Mouse (Mus musculus): ENCODE results near the gene Mrpl21. TPM values are rescaled to one million over a fixed set of nuclear protein-coding genes. Genes with fewer than 3 reads are reported as not detected.

The Mrpl21 gene
- 111 and 116 TPM in 2 replicates for polyA plus RNA-seq (2015; fragmentation: Nextera tagmentation; extraction: Ambion mirVana)

DNA sequence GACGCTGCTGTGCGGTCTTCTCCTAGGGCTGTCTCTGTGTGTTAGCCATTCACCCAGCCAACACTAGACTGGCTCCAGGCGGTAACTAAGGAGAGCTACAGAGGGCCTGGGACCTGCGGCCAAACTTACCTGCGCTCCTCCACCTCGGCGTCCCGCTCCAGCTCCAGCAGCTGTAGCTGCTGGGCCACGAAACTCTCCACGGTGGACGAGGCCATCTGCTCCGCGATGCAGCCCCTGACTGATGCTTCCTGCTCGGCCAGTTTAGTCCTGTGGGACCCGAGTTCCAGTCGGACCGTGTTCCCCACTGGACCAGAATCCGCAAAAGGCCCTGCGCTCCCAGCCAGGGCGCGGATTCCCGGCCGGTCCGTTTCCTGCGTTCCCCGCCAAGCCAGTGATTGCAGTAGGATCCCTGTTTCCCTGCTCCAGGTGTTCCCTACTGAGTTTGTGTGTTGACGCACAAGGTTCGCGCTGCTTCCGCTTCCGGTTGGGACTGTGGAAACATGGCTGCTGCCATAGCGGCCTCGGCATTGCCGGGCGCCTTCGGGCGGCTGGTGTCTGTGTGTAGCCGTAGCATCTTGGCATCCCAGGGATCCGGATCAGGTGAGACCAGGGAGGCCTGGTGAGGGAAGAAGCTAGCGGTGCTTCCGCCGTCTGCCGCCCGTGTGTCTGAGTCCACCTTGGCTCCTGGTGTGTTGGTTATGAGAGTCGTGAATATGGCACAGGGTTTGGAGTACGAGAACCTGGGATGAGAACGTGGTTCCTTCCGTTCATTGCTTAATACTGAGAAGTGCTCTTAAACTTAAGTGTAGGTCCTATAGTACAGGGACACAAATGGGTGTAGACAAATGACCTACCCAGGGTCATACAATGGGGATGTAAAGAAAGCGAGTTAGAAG is at the start of gene Mrpl21, which contains the start of gene Ighmbp2:
Gene Mrpl21, plus strand, starts transcription at position 330 of the 896 bp plus-strand sequence.
Gene Ighmbp2, minus strand, starts transcription at position 446 of the 896 bp plus-strand sequence.
- peaks cover 51% of the 10 kb centered on the region for H3K36me3 ChIP-seq
- H3K4me2 ChIP-seq (replicated peaks): peak within 1 kb of the TSS; percentile 68
- WGBS: under 1% methylated on average over 49 of the region's 49 CpGs
- ATAC-seq (ENCODE audit: insufficient number of reproducible peaks, low FRiP score, low TSS enrichment, low read depth): peak; percentile 89
- H3K27me3 ChIP-seq: no peaks in the 10 kb centered on the region
- peak within 1 kb of the TSS; percentile 71 for H3K27ac ChIP-seq (replicated peaks)
- H3K4me1 ChIP-seq: peaks cover 20% of the 10 kb centered on the region
- peak within 1 kb of the TSS; percentile 78 for H3K9ac ChIP-seq
- no peaks in the 10 kb centered on the region for H3K9me3 ChIP-seq (replicated peaks)
- peak within 1 kb of the TSS; percentile 92 for H3K4me3 ChIP-seq (replicated peaks)

DNA sequence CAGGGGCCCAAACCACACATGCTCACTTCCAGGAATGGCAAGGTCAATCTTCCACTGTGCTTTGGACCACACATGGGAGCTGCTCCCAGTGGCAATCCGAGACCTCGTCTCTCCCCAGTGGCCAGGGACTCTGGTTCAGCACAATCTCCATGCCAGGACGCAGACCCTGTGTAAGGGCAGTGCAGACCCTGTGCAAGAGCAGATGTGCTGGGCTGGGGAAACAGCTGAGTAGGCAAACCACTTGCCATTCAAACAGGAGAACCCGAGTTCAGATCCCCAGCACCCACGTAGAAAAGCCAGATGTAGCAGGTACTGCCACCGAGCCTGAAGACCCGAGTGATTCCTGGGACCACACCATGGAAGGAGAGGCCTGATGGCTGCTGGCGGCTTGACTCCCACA is 22.7 kb upstream of the Mrpl21 start:
- no peak overlapping the region for H3K27ac ChIP-seq (replicated peaks)
- no peaks in the 10 kb centered on the region for H3K4me1 ChIP-seq
- no peak overlapping the region for H3K4me2 ChIP-seq (replicated peaks)
- H3K9ac ChIP-seq: no peak overlapping the region
- peaks cover 46% of the 10 kb centered on the region for H3K36me3 ChIP-seq
- no peaks in the 10 kb centered on the region for H3K27me3 ChIP-seq
- no peak for ATAC-seq (ENCODE audit: insufficient number of reproducible peaks, low FRiP score, low TSS enrichment, low read depth)
- WGBS: 90% methylated on average over 8 of the region's 8 CpGs
- H3K9me3 ChIP-seq (replicated peaks): no peaks in the 10 kb centered on the region
- H3K4me3 ChIP-seq (replicated peaks): no peak overlapping the region

DNA sequence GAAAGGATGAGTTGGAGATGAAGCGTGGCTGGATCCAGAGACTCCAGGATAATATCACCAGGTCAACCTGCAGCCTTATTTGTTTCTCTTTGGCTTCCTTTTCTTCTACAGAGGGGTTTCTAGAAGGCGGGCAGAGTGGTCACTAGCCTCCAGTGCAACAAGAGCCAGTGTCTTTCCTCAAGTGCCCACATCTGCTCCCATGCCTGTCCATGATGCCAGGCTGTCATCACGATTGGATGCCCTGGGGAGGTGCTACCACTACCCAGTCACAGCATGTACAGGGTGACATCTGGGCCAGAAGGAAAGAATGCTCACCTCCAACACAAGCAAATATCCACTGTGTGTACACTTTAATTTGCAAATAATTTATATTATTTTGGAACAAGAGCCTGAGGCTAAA is 22.1 kb upstream of the Mrpl21 start:
- Histone ChIP-seq H3K27me3 (no peaks in the 10 kb centered on the region), H3K4me1 (no peaks in the 10 kb centered on the region), H3K4me3 (replicated peaks) (no peak overlapping the region), H3K4me2 (replicated peaks) (no peak overlapping the region), H3K36me3 (peaks cover 52% of the 10 kb centered on the region), H3K27ac (replicated peaks) (no peak overlapping the region), H3K9ac (no peak overlapping the region), H3K9me3 (replicated peaks) (no peaks in the 10 kb centered on the region)
- ATAC-seq (ENCODE audit: insufficient number of reproducible peaks, low FRiP score, low TSS enrichment, low read depth): no peak
- 84% methylated on average over 3 of the region's 3 CpGs for whole genome bisulfite sequencing

DNA sequence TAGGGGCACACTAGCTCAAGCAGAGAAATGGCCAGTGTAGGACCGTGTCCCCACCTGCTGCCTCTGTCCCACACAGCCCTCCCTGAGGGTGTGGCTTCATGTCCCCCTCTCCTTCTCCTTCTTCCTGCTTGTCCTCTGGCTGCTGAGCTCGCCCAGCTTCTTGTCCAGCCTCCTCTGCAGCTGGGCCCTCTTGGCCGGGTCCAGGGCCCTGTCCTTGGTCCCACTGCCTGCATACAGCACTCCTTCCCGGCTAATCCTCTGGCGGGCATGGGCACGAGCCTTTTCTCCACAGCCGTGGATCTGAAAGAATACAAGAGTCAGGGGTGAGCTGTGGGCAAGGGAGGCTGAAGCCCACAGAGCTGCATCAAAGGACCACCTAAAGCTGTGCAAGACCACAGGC is 21.4 kb upstream of the Mrpl21 start:
- 94% methylated on average over 7 of the region's 7 CpGs for WGBS
- Histone ChIP-seq H3K9me3 (replicated peaks) (no peaks in the 10 kb centered on the region), H3K27ac (replicated peaks) (no peak overlapping the region), H3K36me3 (peaks cover 59% of the 10 kb centered on the region), H3K9ac (no peak overlapping the region), H3K4me1 (no peaks in the 10 kb centered on the region), H3K4me2 (replicated peaks) (no peak overlapping the region), H3K27me3 (no peaks in the 10 kb centered on the region), H3K4me3 (replicated peaks) (no peak overlapping the region)
- ATAC-seq (ENCODE audit: insufficient number of reproducible peaks, low FRiP score, low TSS enrichment, low read depth): no peak

DNA sequence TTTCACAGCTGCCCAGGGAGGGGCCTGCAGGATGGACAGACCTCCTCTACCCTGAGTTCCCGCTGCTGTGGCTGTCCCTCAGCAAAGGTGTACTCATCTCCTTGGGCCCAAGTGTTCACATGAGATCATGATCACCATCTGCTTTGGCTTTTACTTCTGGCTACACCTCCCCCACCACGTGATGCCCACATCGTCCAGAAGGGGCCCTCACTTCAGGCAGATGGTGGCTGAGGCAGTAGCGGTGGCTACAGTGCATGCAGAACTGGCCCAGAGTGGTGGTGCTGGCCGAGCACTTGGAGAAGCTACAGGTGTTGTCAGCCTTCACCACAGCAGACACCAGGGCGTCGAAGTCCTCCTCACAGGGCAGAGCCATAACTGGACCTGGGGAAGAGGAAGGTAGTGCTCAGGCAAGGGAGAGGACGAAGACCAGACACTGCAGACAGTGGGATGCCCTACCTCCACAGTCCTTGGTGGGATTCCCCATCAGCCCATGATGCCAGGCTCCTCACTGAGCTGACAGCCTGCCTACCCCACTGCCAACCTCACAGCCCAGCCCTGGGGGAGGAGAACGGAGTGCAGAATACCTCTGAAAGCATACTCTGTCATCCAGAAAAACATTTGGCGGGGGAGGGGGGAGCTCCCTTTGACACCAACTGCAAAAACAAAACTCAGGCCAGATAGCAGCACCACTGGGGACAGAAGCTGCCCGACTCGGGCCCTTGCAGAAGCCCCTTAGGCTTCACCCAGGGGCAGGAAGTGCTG is 20.8 kb upstream of the Mrpl21 start:
- Histone ChIP-seq H3K27ac (replicated peaks) (no peak overlapping the region), H3K27me3 (no peaks in the 10 kb centered on the region), H3K4me2 (replicated peaks) (no peak overlapping the region), H3K36me3 (peaks cover 65% of the 10 kb centered on the region), H3K4me3 (replicated peaks) (no peak overlapping the region), H3K9me3 (replicated peaks) (no peaks in the 10 kb centered on the region), H3K9ac (no peak overlapping the region), H3K4me1 (no peaks in the 10 kb centered on the region)
- no peak for ATAC-seq (ENCODE audit: insufficient number of reproducible peaks, low FRiP score, low TSS enrichment, low read depth)
- 80% methylated on average over 12 of the region's 12 CpGs for WGBS

DNA sequence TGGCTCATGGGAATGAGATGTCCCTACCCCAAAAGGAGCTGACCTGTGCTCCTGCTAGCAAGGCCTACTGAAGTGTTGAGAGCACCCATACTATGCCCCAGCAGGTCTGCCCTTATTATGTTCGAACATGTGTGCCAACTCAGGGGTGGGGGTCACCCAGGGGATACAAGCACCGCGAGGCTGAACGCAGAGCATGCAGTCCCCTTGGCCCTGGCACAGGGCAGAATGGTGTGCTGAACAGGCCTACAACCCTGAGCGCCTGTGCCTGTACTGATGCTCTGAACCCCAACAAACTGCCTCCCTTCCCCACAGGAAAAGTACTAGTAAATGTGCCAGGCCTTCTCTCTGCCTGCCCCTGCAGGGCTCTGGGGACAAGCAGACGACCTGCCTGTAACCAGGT is 18.4 kb upstream of the Mrpl21 start:
- Histone ChIP-seq H3K9me3 (replicated peaks) (no peaks in the 10 kb centered on the region), H3K27me3 (no peaks in the 10 kb centered on the region), H3K4me3 (replicated peaks) (no peak overlapping the region), H3K27ac (replicated peaks) (no peak overlapping the region), H3K4me2 (replicated peaks) (no peak overlapping the region), H3K36me3 (peaks cover 87% of the 10 kb centered on the region), H3K4me1 (no peaks in the 10 kb centered on the region), H3K9ac (no peak overlapping the region)
- 95% methylated on average over 6 of the region's 6 CpGs for WGBS
- ATAC-seq (ENCODE audit: insufficient number of reproducible peaks, low FRiP score, low TSS enrichment, low read depth): no peak

DNA sequence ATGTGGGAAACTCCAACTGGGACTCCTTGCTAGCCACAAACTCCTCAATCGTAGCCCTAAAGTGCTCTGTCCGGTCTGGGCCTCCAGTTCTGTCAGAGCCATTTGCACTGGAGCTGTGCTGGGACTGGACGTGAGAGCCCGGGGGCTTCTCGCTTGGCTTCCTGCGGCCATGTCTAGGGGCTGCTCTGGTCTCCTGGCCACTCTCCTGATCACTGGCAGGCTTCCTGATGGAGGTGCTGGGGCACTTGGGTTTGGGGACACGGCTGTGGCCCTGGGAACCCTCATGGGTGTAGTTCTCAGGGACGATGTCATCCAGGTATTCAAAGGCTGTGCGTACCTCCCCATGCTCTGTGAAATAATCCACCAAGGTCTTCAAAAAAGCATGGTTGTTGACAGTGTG is 17.5 kb upstream of the Mrpl21 start:
- H3K9me3 ChIP-seq (replicated peaks): no peaks in the 10 kb centered on the region
- H3K27me3 ChIP-seq: no peaks in the 10 kb centered on the region
- 90% methylated on average over 9 of the region's 9 CpGs for WGBS
- H3K4me3 ChIP-seq (replicated peaks): no peak overlapping the region
- ATAC-seq (ENCODE audit: insufficient number of reproducible peaks, low FRiP score, low TSS enrichment, low read depth): no peak
- H3K27ac ChIP-seq (replicated peaks): no peak overlapping the region
- no peak overlapping the region for H3K4me2 ChIP-seq (replicated peaks)
- no peaks in the 10 kb centered on the region for H3K4me1 ChIP-seq
- H3K9ac ChIP-seq: no peak overlapping the region
- H3K36me3 ChIP-seq: peaks cover 87% of the 10 kb centered on the region

DNA sequence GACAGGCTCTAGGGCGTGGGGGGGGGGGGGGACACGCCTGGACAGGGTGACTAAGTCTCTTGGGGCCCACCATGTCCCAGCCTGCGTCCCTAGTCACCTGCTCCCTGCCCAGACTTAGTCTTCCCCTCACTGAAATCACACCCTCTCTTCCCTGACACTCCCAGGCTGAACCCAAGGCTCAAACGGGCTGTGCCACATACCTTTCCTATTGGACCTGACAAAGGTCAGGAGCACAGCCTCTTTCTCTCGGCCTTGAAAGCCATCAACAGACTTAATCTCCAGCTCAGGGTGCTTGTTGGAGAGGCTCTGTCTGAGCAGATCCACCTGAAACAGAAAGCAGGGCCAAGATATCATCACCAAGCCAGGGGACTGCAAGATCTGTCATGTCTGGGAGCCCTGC is 16.6 kb upstream of the Mrpl21 start:
- no peaks in the 10 kb centered on the region for H3K27me3 ChIP-seq
- H3K9me3 ChIP-seq (replicated peaks): no peaks in the 10 kb centered on the region
- H3K4me2 ChIP-seq (replicated peaks): no peak overlapping the region
- H3K4me3 ChIP-seq (replicated peaks): no peak overlapping the region
- no peak overlapping the region for H3K9ac ChIP-seq
- 83% methylated on average over 5 of the region's 5 CpGs for WGBS
- H3K36me3 ChIP-seq: peaks cover 88% of the 10 kb centered on the region
- H3K4me1 ChIP-seq: no peaks in the 10 kb centered on the region
- no peak overlapping the region for H3K27ac ChIP-seq (replicated peaks)
- ATAC-seq (ENCODE audit: insufficient number of reproducible peaks, low FRiP score, low TSS enrichment, low read depth): no peak

DNA sequence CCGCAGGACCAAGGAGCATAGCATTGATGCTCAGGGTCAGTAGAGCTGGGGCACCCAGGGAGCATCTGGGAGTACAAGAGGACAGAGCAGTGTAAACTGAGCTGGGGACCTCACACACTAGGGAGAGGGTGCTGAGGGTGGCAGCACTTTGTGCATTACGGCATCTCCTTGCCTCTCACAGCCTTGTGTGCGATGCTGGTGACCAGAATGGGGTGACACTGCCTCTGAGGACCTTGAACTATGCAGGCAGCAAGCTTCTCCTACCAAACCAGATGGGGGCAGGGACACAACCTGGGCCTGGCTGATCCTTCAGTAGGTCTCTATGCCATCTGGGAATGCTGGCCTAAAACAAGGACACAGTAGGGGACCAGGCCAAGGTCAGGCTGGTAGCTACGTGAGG is 16.0 kb upstream of the Mrpl21 start:
- Histone ChIP-seq H3K4me3 (replicated peaks) (no peak overlapping the region), H3K9ac (no peak overlapping the region), H3K4me2 (replicated peaks) (no peak overlapping the region), H3K36me3 (peaks cover 88% of the 10 kb centered on the region), H3K4me1 (no peaks in the 10 kb centered on the region), H3K9me3 (replicated peaks) (no peaks in the 10 kb centered on the region), H3K27ac (replicated peaks) (no peak overlapping the region), H3K27me3 (no peaks in the 10 kb centered on the region)
- 96% methylated on average over 4 of the region's 4 CpGs for WGBS
- ATAC-seq (ENCODE audit: insufficient number of reproducible peaks, low FRiP score, low TSS enrichment, low read depth): no peak

DNA sequence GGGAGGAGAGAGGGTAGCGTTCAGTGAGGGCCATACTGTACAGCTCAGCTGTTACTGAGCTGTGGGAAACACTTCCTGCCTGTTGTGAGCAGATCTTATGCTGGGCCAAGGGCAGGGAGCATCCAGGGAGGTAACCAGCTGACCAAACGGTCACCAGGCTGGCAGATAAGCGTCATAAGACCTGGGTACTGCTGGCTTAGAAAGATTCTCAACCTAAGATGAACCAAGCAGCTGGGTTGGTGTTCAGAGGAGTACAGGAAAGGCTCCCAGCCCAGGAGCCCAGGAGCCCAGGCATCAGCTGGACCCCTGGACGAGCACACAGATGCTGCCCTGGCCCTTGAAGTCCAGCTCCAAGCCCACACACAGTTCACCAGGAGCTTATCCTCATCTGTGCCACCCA is 15.4 kb upstream of the Mrpl21 start:
- no peak overlapping the region for H3K4me2 ChIP-seq (replicated peaks)
- WGBS: 88% methylated on average over 4 of the region's 4 CpGs
- H3K27me3 ChIP-seq: no peaks in the 10 kb centered on the region
- H3K27ac ChIP-seq (replicated peaks): no peak overlapping the region
- no peaks in the 10 kb centered on the region for H3K9me3 ChIP-seq (replicated peaks)
- peaks cover 88% of the 10 kb centered on the region for H3K36me3 ChIP-seq
- ATAC-seq (ENCODE audit: insufficient number of reproducible peaks, low FRiP score, low TSS enrichment, low read depth): no peak
- H3K4me3 ChIP-seq (replicated peaks): no peak overlapping the region
- no peak overlapping the region for H3K9ac ChIP-seq
- H3K4me1 ChIP-seq: no peaks in the 10 kb centered on the region

DNA sequence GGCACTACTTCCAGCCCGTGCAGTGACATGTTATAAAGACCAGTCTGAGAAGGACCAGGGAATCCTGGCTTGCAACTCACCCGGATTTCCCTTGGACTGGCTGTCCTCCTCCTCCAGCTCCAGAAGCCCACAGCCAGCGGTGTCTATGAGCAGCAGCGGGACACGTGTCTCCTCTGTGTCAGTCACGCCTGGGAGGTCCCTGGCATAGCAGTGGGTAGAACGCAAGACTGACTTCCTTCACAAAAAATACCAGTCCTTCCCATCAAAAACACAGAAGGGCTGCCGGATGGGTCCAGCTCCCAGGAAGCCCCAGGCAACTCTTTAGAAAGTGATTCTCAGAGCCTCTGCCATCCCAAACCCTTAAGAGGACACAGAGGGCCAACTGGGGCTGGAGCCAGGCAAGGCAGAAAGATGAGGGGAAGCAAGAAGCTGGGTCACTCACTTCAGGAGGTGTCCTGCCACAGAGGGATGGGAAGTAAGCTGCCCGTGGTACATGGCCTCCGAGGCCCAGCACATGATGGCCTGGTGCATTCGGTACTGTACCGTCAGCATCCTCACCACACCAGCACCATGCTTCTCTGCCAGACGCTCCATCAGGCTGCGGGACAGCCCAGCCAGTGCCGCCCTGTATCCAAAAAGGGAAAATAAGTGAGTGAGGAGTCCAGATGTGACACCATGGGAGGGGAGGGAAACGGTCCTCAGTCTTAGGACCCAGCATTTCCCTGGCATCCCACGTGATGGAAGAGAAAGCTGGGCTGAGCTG is 14.3 kb upstream of the Mrpl21 start:
- Histone ChIP-seq H3K9me3 (replicated peaks) (no peaks in the 10 kb centered on the region), H3K36me3 (peaks cover 94% of the 10 kb centered on the region), H3K4me2 (replicated peaks) (no peak overlapping the region), H3K9ac (no peak overlapping the region), H3K4me3 (replicated peaks) (no peak overlapping the region), H3K27ac (replicated peaks) (no peak overlapping the region), H3K4me1 (no peaks in the 10 kb centered on the region), H3K27me3 (no peaks in the 10 kb centered on the region)
- no peak for ATAC-seq (ENCODE audit: insufficient number of reproducible peaks, low FRiP score, low TSS enrichment, low read depth)
- WGBS: 88% methylated on average over 17 of the region's 17 CpGs

Measured in embryonic facial prominence, embryonic 15.5 days (tissue).